Mouse (Mus musculus) neural tube, embryonic 12.5 days (tissue): ENCODE results near the gene Lyzl6. TPM values are rescaled to one million over a fixed set of nuclear protein-coding genes. Genes with fewer than 3 reads are reported as not detected.
"Not testable (repeated sequence)": the region's sequence is repeated elsewhere in the genome, so short reads cannot be mapped to it uniquely, and the experiment has no call there.

ENCODE experiments used
- ATAC-seq: fragments of 200-750 bp; cut with Nextera tagmentation; 2 replicates; pipeline ENCODE4 v1.8.0; 2017; ENCODE audit warnings: low read depth, mild to moderate bottlenecking, moderate TSS enrichment, moderate library complexity; ENCODE audit not compliant: low FRiP score
- H3K27ac ChIP-seq: fragments of 300-500 bp; sonication (generic); 2 replicates; pipeline ENCODE4 v1.5.1; 2016
- H3K27me3 ChIP-seq: fragments of 300-500 bp; sonication (generic); replicated peaks from 2 replicates; pipeline ENCODE4 v1.6.1; 2016; ENCODE audit warnings: mild to moderate bottlenecking
- H3K36me3 ChIP-seq: fragments of 300-500 bp; sonication (generic); 2 replicates; pipeline ENCODE4 v1.6.1; 2016; ENCODE audit warnings: mild to moderate bottlenecking
- H3K4me1 ChIP-seq: fragments of 300-500 bp; sonication (generic); 2 replicates; pipeline ENCODE4 v1.6.1; 2016
- H3K4me2 ChIP-seq: fragments of 300-500 bp; sonication (generic); replicated peaks from 2 replicates; pipeline ENCODE4 v1.6.1; 2016; ENCODE audit warnings: mild to moderate bottlenecking
- H3K4me3 ChIP-seq: fragments of 300-500 bp; sonication (generic); 2 replicates; pipeline ENCODE4 v1.5.1; 2016
- H3K9ac ChIP-seq: fragments of 300-500 bp; sonication (generic); 2 replicates; pipeline ENCODE4 v1.6.1; 2016; ENCODE audit warnings: mild to moderate bottlenecking
- H3K9me3 ChIP-seq: fragments of 300-500 bp; sonication (generic); 2 replicates; pipeline ENCODE4 v1.6.1; 2016; ENCODE audit warnings: mild to moderate bottlenecking
- WGBS: fragments of 180-500 bp; shearing (Covaris S2); methylation state at CpG from one replicate; pipeline ENCODE4 v1.1.7; 2016; 5-methylcytosine and 5-hydroxymethylcytosine counted together
- polyA plus RNA-seq: library from polyadenylated mRNA; unstranded; fragments of >200 nt; fragmentation: Nextera tagmentation; extraction: Ambion mirVana; gene quantifications from 2 replicates; pipeline ENCODE4 v1.2.1, GENCODE M21; 2016

The Lyzl6 gene
- not detected in 2 replicates for polyA plus RNA-seq

- no peaks in the 10 kb centered on the region for H3K36me3 ChIP-seq
- 78% methylated on average over 3 of the region's 3 CpGs for WGBS
- ATAC-seq, result no peak
Observed at GRCm38 (mm10) chr11:103638790-103639189, at the start of gene Lyzl6. TSS of gene Lyzl6 (minus strand) at chr11:103638890.

DNA sequence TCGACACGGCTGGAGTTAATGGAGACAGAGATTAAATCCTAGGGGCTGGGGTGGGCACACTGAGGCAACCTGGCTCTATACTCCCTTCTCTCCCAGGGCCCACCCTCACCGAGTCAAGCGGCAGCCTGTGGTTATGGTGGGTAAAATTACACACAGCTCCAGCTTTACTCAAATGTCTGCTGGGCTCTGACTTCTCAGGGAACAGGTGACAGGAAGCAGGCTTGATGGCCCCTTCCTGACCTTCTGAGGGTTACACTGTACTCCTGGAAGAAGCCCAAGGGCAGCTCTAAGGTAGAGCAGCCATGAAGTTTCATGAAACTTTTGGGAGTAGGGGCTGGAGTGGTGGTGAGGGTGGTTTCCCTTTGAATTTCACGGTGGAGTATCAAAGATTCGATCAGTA, 48.0 kb upstream of the Lyzl6 start:
- H3K36me3 ChIP-seq, result peaks cover 67% of the 10 kb centered on the region
- no peak for ATAC-seq
- WGBS, result 91% methylated on average over 6 of the region's 6 CpGs

More at GRCm38 (mm10) chr11:103638790-103639189, at the start of gene Lyzl6:
- no peak within 1 kb of the TSS for H3K4me2 ChIP-seq
- H3K4me3 ChIP-seq, result no peak within 1 kb of the TSS
- no peaks in the 10 kb centered on the region for H3K4me1 ChIP-seq
- no peak within 1 kb of the TSS for H3K27ac ChIP-seq
- no peaks in the 10 kb centered on the region for H3K9me3 ChIP-seq
- H3K27me3 ChIP-seq, result peaks cover 13% of the 10 kb centered on the region; the same call in 1 of the 2 replicates
- no peak within 1 kb of the TSS for H3K9ac ChIP-seq

DNA sequence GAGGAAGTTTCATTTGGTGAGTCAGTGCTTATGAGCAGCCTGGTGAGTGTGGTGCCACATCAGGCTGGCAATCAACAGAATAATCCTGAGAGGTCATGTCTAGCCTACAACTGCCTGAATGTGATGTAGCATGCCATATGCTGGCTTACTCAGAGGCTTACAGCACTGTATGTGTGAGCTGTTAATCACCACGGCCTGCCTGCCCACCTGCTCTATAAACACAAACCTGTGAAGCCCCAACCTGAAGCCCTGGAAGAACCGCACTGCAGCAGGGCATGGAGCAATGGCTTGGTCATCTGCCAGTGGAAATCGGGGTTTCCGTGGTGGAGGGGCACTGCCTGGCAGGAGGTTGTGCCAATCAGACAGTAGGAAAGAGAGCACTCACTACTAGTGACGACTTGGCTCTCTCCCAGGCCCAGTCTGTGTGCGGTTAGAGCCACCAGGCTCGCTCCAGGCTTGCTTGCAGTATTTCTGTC, 46.6 kb upstream of the Lyzl6 start:
- 87% methylated on average over 7 of the region's 7 CpGs for WGBS
- Histone ChIP-seq H3K27me3 (no peaks in the 10 kb centered on the region), H3K27ac (no peak overlapping the region), H3K4me1 (no peaks in the 10 kb centered on the region; the same call in 1 of the 2 replicates), H3K9me3 (no peaks in the 10 kb centered on the region), H3K9ac (no peak overlapping the region), H3K4me2 (no peak overlapping the region), H3K36me3 (peaks cover 81% of the 10 kb centered on the region), H3K4me3 (no peak overlapping the region)
- no peak for ATAC-seq

More for the DNA sequence above, 48.0 kb upstream of the Lyzl6 start:
- Histone ChIP-seq H3K9me3 (no peaks in the 10 kb centered on the region), H3K4me2 (no peak overlapping the region), H3K27ac (no peak overlapping the region), H3K4me3 (no peak overlapping the region), H3K27me3 (no peaks in the 10 kb centered on the region), H3K9ac (no peak overlapping the region), H3K4me1 (no peaks in the 10 kb centered on the region; the same call in 1 of the 2 replicates)

- Histone ChIP-seq H3K27ac (no peak overlapping the region), H3K4me1 (no peaks in the 10 kb centered on the region), H3K36me3 (peaks cover 94% of the 10 kb centered on the region), H3K27me3 (no peaks in the 10 kb centered on the region), H3K4me3 (no peak overlapping the region), H3K4me2 (no peak overlapping the region), H3K9ac (no peak overlapping the region), H3K9me3 (no peaks in the 10 kb centered on the region)
- 90% methylated on average over 11 of the region's 11 CpGs for WGBS
- no peak for ATAC-seq
Observed at GRCm38 (mm10) chr11:103683667-103684334, 45.1 kb upstream of the Lyzl6 start.

DNA sequence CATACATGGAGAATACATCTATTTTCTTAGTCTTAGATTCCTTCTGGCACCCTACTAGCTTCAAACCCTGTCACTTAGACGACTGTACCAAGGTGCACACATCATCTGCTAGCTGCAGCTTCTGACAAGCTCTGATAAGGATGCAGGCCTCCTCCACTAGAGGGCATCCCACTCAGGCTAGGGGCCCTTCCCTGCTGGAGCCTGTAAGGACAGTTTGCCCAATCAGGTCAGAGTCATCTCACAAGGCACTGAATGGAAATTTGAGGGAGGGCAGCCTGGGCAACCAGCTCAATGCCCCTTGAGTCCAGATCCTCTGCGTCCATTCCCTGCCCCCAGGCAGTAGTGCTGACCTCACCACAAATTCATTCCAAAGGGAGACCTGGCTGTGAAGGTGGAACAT, 38.4 kb upstream of the Lyzl6 start:
- H3K4me2 ChIP-seq, result not testable (repeated sequence)
- peaks cover 57% of the 10 kb centered on the region for H3K36me3 ChIP-seq
- WGBS, result 28% methylated on average over 2 of the region's 2 CpGs

DNA sequence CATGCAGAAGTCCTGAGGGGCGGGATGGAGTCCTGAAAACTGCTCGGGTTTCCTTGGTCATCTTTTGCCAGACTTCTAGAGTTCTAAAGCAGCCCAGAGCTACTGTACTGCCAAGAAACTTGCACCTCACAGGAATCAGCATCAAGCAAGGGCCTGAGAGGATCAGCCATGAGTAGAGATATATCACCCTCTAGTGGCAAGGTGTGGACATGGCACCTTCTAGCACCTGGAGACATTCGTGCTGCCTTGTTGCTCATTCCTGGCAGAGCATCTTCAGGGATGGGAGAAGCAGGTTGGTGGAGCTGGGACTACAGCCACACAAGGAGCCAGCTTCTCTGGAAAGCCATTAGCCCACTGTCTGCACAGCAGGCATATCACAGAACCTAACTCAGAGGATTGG, 36.9 kb upstream of the Lyzl6 start:
- ATAC-seq, result no peak
- Histone ChIP-seq H3K4me2 (no peak overlapping the region), H3K4me3 (no peak overlapping the region), H3K27me3 (no peaks in the 10 kb centered on the region), H3K9ac (no peak overlapping the region), H3K9me3 (no peaks in the 10 kb centered on the region), H3K27ac (no peak overlapping the region), H3K36me3 (peaks cover 42% of the 10 kb centered on the region), H3K4me1 (no peaks in the 10 kb centered on the region)
- WGBS, result 39% methylated on average over 3 of the region's 3 CpGs

More for the DNA sequence above, 38.4 kb upstream of the Lyzl6 start:
- not testable (repeated sequence) for ATAC-seq, H3K4me1 ChIP-seq, H3K27me3 ChIP-seq, H3K4me3 ChIP-seq, H3K9me3 ChIP-seq, H3K9ac ChIP-seq, H3K27ac ChIP-seq

DNA sequence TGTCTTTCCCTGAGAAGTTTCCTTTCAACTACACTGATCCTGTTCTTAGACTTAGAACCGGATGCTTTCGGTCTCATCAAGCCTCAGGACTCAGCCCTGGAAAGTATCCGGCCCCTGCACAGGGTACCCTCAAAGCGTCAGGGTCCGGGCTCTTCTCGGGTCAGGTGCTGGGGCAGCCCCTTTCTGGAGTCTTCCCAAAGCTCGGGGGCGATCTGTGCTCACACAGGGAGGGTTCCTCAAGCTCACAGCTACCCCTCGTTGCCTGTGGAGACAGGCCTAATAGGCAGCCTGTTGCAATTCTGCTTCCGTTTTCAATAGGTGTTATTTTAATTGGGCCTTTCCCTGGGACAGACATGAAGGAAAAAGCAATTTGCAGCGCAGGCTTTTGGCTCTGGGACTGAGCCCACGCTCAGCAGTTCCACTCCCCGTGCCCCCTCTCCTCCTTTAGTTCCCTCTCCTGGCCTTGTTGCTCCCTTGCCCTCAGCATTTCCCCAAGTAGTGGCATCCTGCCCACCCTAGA, 28.3 kb upstream of the Lyzl6 start:
- no peaks in the 10 kb centered on the region for H3K36me3 ChIP-seq
- WGBS, result 61% methylated on average over 13 of the region's 13 CpGs
- peaks cover 7% of the 10 kb centered on the region for H3K4me1 ChIP-seq
- no peak overlapping the region for H3K4me3 ChIP-seq
- H3K4me2 ChIP-seq, result no peak overlapping the region
- H3K9ac ChIP-seq, result no peak overlapping the region
- no peak overlapping the region for H3K27ac ChIP-seq
- no peak for ATAC-seq
- H3K27me3 ChIP-seq, result 0 out of 2 replicates have a peak, but pooled peaks cover 2% of the 10 kb centered on the region
- H3K9me3 ChIP-seq, result no peaks in the 10 kb centered on the region

DNA sequence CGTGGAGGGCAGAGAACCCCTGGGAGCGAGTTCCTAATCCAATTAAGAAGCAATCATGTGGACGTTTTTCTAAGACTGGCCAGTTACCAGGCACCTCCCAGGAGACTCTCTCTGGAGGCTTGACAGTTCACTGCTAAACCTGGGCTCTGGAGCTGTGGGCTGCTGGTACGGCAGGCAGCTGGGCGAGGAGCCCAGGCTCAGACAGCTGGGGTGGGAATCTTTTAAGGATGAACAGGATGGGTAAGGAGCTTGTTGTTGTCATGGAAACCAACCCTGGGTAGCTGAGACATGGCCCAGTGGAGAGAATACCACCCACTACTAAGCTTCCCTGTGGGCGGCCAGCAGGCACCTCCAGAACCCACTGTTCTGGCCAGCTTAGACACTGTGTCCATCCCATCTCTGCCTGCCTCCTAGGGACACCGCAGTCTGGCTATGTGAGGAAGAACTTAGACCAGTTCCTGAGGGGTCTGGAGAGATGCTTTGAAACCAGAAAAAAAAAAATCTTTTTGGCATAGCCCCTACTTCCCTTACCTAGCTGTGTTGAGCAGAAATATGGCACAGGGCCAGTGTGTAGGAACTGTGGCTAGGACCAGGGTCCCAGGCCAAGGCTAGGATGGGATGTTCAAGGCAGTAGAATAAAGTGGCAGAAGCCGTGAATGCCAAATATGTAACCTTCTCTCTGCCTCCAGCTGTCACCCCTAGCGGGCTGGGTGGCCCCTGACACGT, 27.7 kb upstream of the Lyzl6 start:
- Histone ChIP-seq H3K4me1 (peaks cover 7% of the 10 kb centered on the region), H3K4me2 (peak overlapping the region; percentile 6; the same call in 1 of the 2 replicates), H3K36me3 (no peaks in the 10 kb centered on the region), H3K4me3 (no peak overlapping the region), H3K9ac (no peak overlapping the region), H3K9me3 (no peaks in the 10 kb centered on the region), H3K27me3 (0 out of 2 replicates have a peak, but pooled peaks cover 2% of the 10 kb centered on the region), H3K27ac (no peak overlapping the region)
- no peak for ATAC-seq
- WGBS, result 35% methylated on average over 10 of the region's 10 CpGs

DNA sequence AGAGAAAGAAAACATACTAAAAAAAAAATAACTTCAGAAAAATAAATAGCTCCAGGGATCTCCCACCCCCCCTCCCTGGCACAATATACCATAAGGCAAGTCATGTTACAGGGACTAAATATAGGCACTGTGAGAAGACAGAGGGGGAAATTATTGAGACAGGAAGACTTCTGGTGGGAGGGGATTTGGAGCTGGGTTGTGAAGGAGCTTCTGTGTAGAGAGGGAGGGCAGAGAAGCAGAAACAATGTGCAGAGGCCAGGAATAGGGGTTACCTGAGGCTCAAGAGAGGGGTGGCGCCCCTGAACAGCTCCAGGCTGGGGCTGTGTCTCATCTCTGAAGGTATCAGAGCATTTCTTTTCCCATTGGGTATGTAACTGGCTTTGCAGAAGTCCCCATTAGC, 27.0 kb upstream of the Lyzl6 start:
- Histone ChIP-seq H3K27me3 (0 out of 2 replicates have a peak, but pooled peaks cover 2% of the 10 kb centered on the region), H3K9ac (no peak overlapping the region), H3K9me3 (no peaks in the 10 kb centered on the region), H3K36me3 (no peaks in the 10 kb centered on the region), H3K4me1 (peaks cover 7% of the 10 kb centered on the region), H3K27ac (no peak overlapping the region), H3K4me3 (no peak overlapping the region), H3K4me2 (no peak overlapping the region)
- ATAC-seq, result no peak
- WGBS, result 92% methylated on average over 1 of the region's 1 CpGs

GRCm38 (mm10) chr11:103663119-103663518, 24.4 kb upstream of the Lyzl6 start:
- peaks cover 7% of the 10 kb centered on the region for H3K4me1 ChIP-seq
- ATAC-seq, result no peak
- no peak overlapping the region for H3K4me3 ChIP-seq
- H3K36me3 ChIP-seq, result no peaks in the 10 kb centered on the region
- H3K27me3 ChIP-seq, result 0 out of 2 replicates have a peak, but pooled peaks cover 2% of the 10 kb centered on the region
- H3K27ac ChIP-seq, result no peak overlapping the region
- no peak overlapping the region for H3K4me2 ChIP-seq
- H3K9me3 ChIP-seq, result no peaks in the 10 kb centered on the region
- no peak overlapping the region for H3K9ac ChIP-seq
- 85% methylated on average over 8 of the region's 8 CpGs for WGBS

DNA sequence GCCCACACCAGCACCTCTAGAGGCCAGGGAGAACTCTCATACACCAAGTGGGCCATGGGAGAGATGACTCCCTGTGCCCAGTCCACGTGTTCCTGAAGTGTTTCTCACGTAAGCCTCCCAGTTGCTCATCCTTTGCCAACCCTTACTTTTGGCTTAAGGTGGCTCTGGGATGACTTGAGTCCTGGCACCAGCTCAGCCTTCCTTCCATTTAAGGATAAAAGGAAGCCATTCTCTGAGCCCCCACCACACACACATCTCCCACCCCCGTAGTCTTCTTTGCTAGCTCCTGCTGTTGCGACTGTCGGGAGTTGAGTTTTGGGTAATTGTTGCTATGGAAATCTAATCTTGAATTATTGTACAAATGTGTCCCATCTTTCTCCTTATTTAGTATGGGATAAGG, 23.9 kb upstream of the Lyzl6 start:
- ATAC-seq, result no peak
- H3K36me3 ChIP-seq, result no peaks in the 10 kb centered on the region
- H3K4me3 ChIP-seq, result no peak overlapping the region
- H3K4me2 ChIP-seq, result no peak overlapping the region
- no peak overlapping the region for H3K27ac ChIP-seq
- H3K9ac ChIP-seq, result no peak overlapping the region
- 0 out of 2 replicates have a peak, but pooled peaks cover 2% of the 10 kb centered on the region for H3K27me3 ChIP-seq
- H3K9me3 ChIP-seq, result no peaks in the 10 kb centered on the region
- H3K4me1 ChIP-seq, result peaks cover 7% of the 10 kb centered on the region
- 82% methylated on average over 5 of the region's 5 CpGs for WGBS

DNA sequence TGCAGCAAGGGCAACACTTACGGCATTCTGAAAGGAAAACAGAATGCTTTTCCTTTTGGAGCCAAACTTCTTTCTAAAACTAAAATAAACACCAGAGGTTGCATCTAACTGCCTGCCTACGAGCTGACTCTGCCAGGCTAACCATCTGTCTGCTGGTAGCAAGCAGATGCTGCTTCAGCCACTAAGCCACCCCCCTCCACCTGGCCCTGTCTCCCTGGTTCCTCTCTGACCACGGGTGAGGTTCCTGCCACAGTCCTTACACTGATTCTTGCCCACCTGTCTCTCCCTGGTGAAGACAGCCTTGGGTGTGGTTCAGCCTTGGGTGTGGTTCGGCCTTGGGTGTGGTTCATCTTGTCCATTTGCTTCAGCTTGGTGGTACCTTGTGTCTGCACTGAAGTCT, 23.2 kb upstream of the Lyzl6 start:
- ATAC-seq, result no peak
- Histone ChIP-seq H3K27me3 (0 out of 2 replicates have a peak, but pooled peaks cover 2% of the 10 kb centered on the region), H3K9ac (no peak overlapping the region), H3K36me3 (no peaks in the 10 kb centered on the region), H3K4me2 (no peak overlapping the region), H3K4me3 (no peak overlapping the region), H3K4me1 (peaks cover 7% of the 10 kb centered on the region), H3K27ac (no peak overlapping the region), H3K9me3 (no peaks in the 10 kb centered on the region)
- 60% methylated on average over 4 of the region's 4 CpGs for WGBS
